Mouse (Mus musculus) lung, adult 2 months (tissue): Measurements from ENCODE around the gene Fras1.

ENCODE experiments used
- CTCF ChIP-seq: fragments of 200-500 bp; IDR thresholded peaks from 2 replicates; pipeline ENCODE4 v1.5.1; 2011; ENCODE audit warnings: mild to moderate bottlenecking, low read length, control low read depth; ENCODE audit not compliant: insufficient read depth
- POLR2A ChIP-seq: fragments of 200-500 bp; IDR thresholded peaks from 2 replicates; pipeline ENCODE4 v1.6.1; 2011; ENCODE audit warnings: low read depth, mild to moderate bottlenecking, control low read depth, low read length, borderline replicate concordance; ENCODE audit errors: extremely low read depth

DNA sequence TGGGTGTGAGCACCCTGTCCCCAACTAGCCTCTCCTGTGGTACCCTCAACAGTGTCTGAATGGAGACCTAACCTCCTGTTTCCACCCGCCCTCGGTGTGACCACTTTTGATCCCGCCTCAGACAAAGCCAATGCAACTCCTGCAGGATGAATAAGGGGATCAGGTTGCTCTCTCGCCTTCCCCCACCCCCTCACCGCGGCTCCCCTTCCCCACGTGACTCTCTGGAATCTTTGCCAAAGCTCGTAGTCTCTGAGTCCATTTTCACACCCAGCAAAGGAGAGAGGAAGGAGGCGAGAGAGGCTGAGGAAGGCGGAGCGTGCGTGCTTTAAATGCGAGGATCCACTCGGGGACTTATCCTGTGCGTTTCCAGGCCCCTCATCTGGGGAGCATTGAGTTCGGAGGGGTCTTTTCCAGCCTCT lies at the start of gene Fras1:
- TF ChIP-seq POLR2A (no peak), CTCF (no peak)
